Mouse (Mus musculus): ENCODE results near the gene Pla2g1b. TPM values are rescaled to one million over a fixed set of nuclear protein-coding genes. Genes with fewer than 3 reads are reported as not detected.
"Not testable (repeated sequence)": the region's sequence is repeated elsewhere in the genome, so short reads cannot be mapped to it uniquely, and the experiment has no call there.

Gene Pla2g1b
- polyA plus RNA-seq, 1 experiment from 2014 or later: not detected

GRCm38 (mm10) chr5:115436421-115437124, 29.5 kb upstream of the Pla2g1b start:
- DNase-seq (no peak), ATAC-seq (no peak)
- no peaks in the 10 kb centered on the region for H3K4me1 ChIP-seq (ENCODE audit: insufficient read depth)
- H3K36me3 ChIP-seq (replicated peaks; ENCODE audit: insufficient read depth, low read length): no peaks in the 10 kb centered on the region
- 7% methylated on average over 25 of the region's 43 CpGs for WGBS (ENCODE audit: insufficient replicate concordance)
- H3K9ac ChIP-seq (replicated peaks): no peak overlapping the region
- H3K9me3 ChIP-seq (ENCODE audit: low read length): no peaks in the 10 kb centered on the region
- H3K4me3 ChIP-seq (ENCODE audit: low read depth, low read length): peak overlapping the region; percentile 17; the same call in 1 of the 2 replicates
- no peak overlapping the region for H3K27ac ChIP-seq (ENCODE audit: low read depth)
- TF ChIP-seq EP300 (IDR thresholded peaks at IDR 0.05; ENCODE audit: low read depth) (no peak), CTCF (IDR thresholded peaks at IDR 0.05; ENCODE audit: low read depth) (no peak)
- H3K27me3 ChIP-seq (ENCODE audit: insufficient read depth, low read length): peaks cover 27% of the 10 kb centered on the region
- peak overlapping the region; percentile 45 for H3K4me2 ChIP-seq (ENCODE audit: low read depth, low read length)

GRCm38 (mm10) chr5:115437242-115437944, 28.7 kb upstream of the Pla2g1b start:
- peaks cover 19% of the 10 kb centered on the region for H3K27me3 ChIP-seq (ENCODE audit: insufficient read depth, low read length)
- WGBS (ENCODE audit: insufficient replicate concordance): 66% methylated on average over 7 of the region's 7 CpGs
- H3K9ac ChIP-seq (replicated peaks): no peak overlapping the region
- no peaks in the 10 kb centered on the region for H3K4me1 ChIP-seq (ENCODE audit: insufficient read depth)
- no peaks in the 10 kb centered on the region for H3K36me3 ChIP-seq (replicated peaks; ENCODE audit: insufficient read depth, low read length)
- no peak overlapping the region for H3K4me2 ChIP-seq (ENCODE audit: low read depth, low read length)
- no peak for TF ChIP-seq EP300 (IDR thresholded peaks at IDR 0.05; ENCODE audit: low read depth)
- no peak for TF ChIP-seq CTCF (IDR thresholded peaks at IDR 0.05; ENCODE audit: low read depth)
- no peak overlapping the region for H3K27ac ChIP-seq (ENCODE audit: low read depth)
- ATAC-seq (no peak), DNase-seq (no peak)
- H3K4me3 ChIP-seq (ENCODE audit: low read depth, low read length): no peak overlapping the region
- no peaks in the 10 kb centered on the region for H3K9me3 ChIP-seq (ENCODE audit: low read length)

- H3K36me3 ChIP-seq (replicated peaks; ENCODE audit: insufficient read depth, low read length): no peaks in the 10 kb centered on the region
- no peak overlapping the region for H3K27ac ChIP-seq (ENCODE audit: low read depth)
- no peak overlapping the region for H3K4me2 ChIP-seq (ENCODE audit: low read depth, low read length)
- TF ChIP-seq EP300 (IDR thresholded peaks at IDR 0.05; ENCODE audit: low read depth) (no peak), CTCF (IDR thresholded peaks at IDR 0.05; ENCODE audit: low read depth) (no peak)
- no peak overlapping the region for H3K4me3 ChIP-seq (ENCODE audit: low read depth, low read length)
- DNase-seq (no peak), ATAC-seq (no peak)
- H3K9me3 ChIP-seq (ENCODE audit: low read length): no peaks in the 10 kb centered on the region
- no peaks in the 10 kb centered on the region for H3K4me1 ChIP-seq (ENCODE audit: insufficient read depth)
- no peak overlapping the region for H3K9ac ChIP-seq (replicated peaks)
- peaks cover 14% of the 10 kb centered on the region for H3K27me3 ChIP-seq (ENCODE audit: insufficient read depth, low read length)
- 44% methylated on average over 2 of the region's 2 CpGs for WGBS (ENCODE audit: insufficient replicate concordance)
Measured at GRCm38 (mm10) chr5:115437945-115438315, 28.1 kb upstream of the Pla2g1b start.

- peaks cover 12% of the 10 kb centered on the region for H3K27me3 ChIP-seq (ENCODE audit: insufficient read depth, low read length)
- DNase-seq: no peak
- 64% methylated on average over 7 of the region's 7 CpGs for WGBS (ENCODE audit: insufficient replicate concordance)
- H3K4me3 ChIP-seq (ENCODE audit: low read depth, low read length): no peak overlapping the region
- no peaks in the 10 kb centered on the region for H3K36me3 ChIP-seq (replicated peaks; ENCODE audit: insufficient read depth, low read length)
- H3K9ac ChIP-seq (replicated peaks): no peak overlapping the region
- no peak overlapping the region for H3K27ac ChIP-seq (ENCODE audit: low read depth)
- H3K9me3 ChIP-seq (ENCODE audit: low read length): no peaks in the 10 kb centered on the region
- no peak for ATAC-seq
- no peak overlapping the region for H3K4me2 ChIP-seq (ENCODE audit: low read depth, low read length)
- no peak for TF ChIP-seq CTCF (IDR thresholded peaks at IDR 0.05; ENCODE audit: low read depth)
- TF ChIP-seq EP300 (IDR thresholded peaks at IDR 0.05; ENCODE audit: low read depth): no peak
- no peaks in the 10 kb centered on the region for H3K4me1 ChIP-seq (ENCODE audit: insufficient read depth)
Measured at GRCm38 (mm10) chr5:115438667-115439066, 27.4 kb upstream of the Pla2g1b start.

GRCm38 (mm10) chr5:115441205-115441849, 24.7 kb upstream of the Pla2g1b start:
- WGBS (ENCODE audit: insufficient replicate concordance): 44% methylated on average over 14 of the region's 14 CpGs
- no peaks in the 10 kb centered on the region for H3K4me1 ChIP-seq (ENCODE audit: insufficient read depth)
- H3K4me3 ChIP-seq (ENCODE audit: low read depth, low read length): no peak overlapping the region
- no peak overlapping the region for H3K4me2 ChIP-seq (ENCODE audit: low read depth, low read length)
- TF ChIP-seq EP300 (IDR thresholded peaks at IDR 0.05; ENCODE audit: low read depth): no peak
- TF ChIP-seq CTCF (IDR thresholded peaks at IDR 0.05; ENCODE audit: low read depth): peak; percentile 90
- H3K9me3 ChIP-seq (ENCODE audit: low read length): no peaks in the 10 kb centered on the region
- no peak overlapping the region for H3K9ac ChIP-seq (replicated peaks)
- H3K36me3 ChIP-seq (replicated peaks; ENCODE audit: insufficient read depth, low read length): no peaks in the 10 kb centered on the region
- H3K27ac ChIP-seq (ENCODE audit: low read depth): no peak overlapping the region
- peak; percentile 58; the same call in 1 of the 2 replicates for ATAC-seq
- H3K27me3 ChIP-seq (ENCODE audit: insufficient read depth, low read length): peaks cover 7% of the 10 kb centered on the region
- peak; percentile 74 for DNase-seq

GRCm38 (mm10) chr5:115442663-115443062, 23.4 kb upstream of the Pla2g1b start:
- peak; percentile 76 for TF ChIP-seq CTCF (IDR thresholded peaks at IDR 0.05; ENCODE audit: low read depth)
- not testable (repeated sequence) for H3K9ac ChIP-seq (replicated peaks); H3K4me1 ChIP-seq (ENCODE audit: insufficient read depth); H3K36me3 ChIP-seq (replicated peaks; ENCODE audit: insufficient read depth, low read length); H3K4me2 ChIP-seq (ENCODE audit: low read depth, low read length); H3K27me3 ChIP-seq (ENCODE audit: insufficient read depth, low read length); ATAC-seq; H3K4me3 ChIP-seq (ENCODE audit: low read depth, low read length); H3K9me3 ChIP-seq (ENCODE audit: low read length); H3K27ac ChIP-seq (ENCODE audit: low read depth)
- peak; percentile 26 for DNase-seq
- WGBS (ENCODE audit: insufficient replicate concordance): 47% methylated on average over 5 of the region's 5 CpGs

Measured in liver, postnatal 0 days (tissue).